Mouse (Mus musculus): Measurements from ENCODE around the gene Cdh22. TPM values are rescaled to one million over a fixed set of nuclear protein-coding genes. Genes with fewer than 3 reads are reported as not detected.

Gene Cdh22
- polyA plus RNA-seq, 1 experiment from 2014 or later = 0.25 TPM

DNA sequence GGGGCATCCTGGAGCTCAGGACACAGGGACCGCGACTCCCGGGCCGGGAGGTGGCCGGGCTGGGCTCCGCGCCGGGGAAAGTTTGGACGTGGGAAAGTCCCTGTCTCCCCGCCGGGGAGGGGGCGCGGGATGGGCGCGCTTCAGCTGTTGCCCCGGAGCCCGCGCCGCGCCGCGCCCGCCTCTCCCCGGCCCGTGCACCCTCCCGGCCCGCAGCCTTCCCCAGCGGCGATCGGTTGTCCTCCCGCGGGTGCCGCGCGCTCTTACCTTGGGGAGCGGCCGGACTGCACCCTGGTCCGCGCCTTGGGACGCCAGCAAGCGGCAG lies 401 bp downstream of the Cdh22 start:
- Histone ChIP-seq H3K4me2 (replicated peaks; ENCODE audit: low read depth) (peak overlapping the region; percentile 89), H3K4me1 (replicated peaks; ENCODE audit: control insufficient read depth, insufficient read depth, low read length) (no peaks in the 10 kb centered on the region), H3K4me3 (ENCODE audit: low read depth, low read length) (peak overlapping the region; percentile 54), H3K9ac (ENCODE audit: low read depth, low read length) (peak overlapping the region; percentile 48; the same call in 1 of the 2 replicates), H3K27me3 (replicated peaks; ENCODE audit: control insufficient read depth, insufficient read depth, low read length) (peaks cover 91% of the 10 kb centered on the region), H3K27ac (ENCODE audit: low read depth, low read length) (no peak overlapping the region), H3K36me3 (ENCODE audit: control insufficient read depth, insufficient read depth) (no peaks in the 10 kb centered on the region), H3K9me3 (ENCODE audit: control insufficient read depth) (no peaks in the 10 kb centered on the region)
- peak; percentile 19 for ATAC-seq
- WGBS = under 1% methylated on average over 33 of the region's 41 CpGs
- no peak for TF ChIP-seq CTCF (IDR thresholded peaks at IDR 0.05; ENCODE audit: low read depth)

DNA sequence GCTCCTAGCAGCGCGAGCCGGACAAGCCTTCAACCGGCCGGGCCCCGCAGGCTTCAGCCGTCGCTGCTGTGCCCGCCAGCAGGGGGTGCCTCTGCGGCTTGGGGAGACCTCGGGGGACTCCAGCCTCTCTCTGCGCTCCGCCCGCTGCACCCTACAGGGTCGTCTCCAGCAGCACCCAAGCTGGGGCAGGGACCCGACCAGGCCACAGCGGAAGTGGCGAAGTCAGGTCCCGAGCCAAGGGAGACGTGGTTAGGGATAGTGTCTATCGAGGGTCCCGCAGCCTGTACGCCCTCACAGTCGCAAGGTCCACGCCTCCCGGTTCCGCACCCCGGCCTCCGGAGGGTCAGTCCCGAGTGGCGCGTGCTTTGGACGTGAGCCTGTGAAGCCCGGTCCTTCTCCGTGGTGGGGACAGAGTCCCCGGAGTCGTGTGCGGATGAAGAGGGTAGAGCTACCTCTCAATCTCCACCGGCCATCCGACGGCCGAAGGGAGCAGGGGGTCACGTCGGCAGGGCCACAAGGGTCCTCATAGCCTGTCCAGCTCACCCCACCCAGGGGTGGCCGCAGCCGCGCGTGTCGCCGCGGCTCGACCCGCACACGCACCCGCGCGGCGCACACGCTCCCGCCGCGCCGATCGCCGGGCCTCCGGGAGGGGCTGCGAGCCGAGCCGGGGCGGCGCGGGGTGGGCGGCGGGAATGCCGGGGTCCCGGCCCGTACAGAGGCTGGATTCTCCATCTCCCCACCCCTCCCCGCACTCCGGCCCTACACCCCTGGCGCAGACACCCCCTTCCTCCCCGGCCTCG lies 962 bp downstream of the Cdh22 start:
- no peaks in the 10 kb centered on the region for H3K4me1 ChIP-seq (replicated peaks; ENCODE audit: control insufficient read depth, insufficient read depth, low read length)
- H3K9ac ChIP-seq (ENCODE audit: low read depth, low read length) = peak overlapping the region; percentile 48; the same call in 1 of the 2 replicates
- H3K9me3 ChIP-seq (ENCODE audit: control insufficient read depth) = no peaks in the 10 kb centered on the region
- no peak overlapping the region for H3K27ac ChIP-seq (ENCODE audit: low read depth, low read length)
- TF ChIP-seq CTCF (IDR thresholded peaks at IDR 0.05; ENCODE audit: low read depth) = peak; percentile 73
- H3K4me3 ChIP-seq (ENCODE audit: low read depth, low read length) = peak overlapping the region; percentile 54
- H3K36me3 ChIP-seq (ENCODE audit: control insufficient read depth, insufficient read depth) = no peaks in the 10 kb centered on the region
- peaks cover 90% of the 10 kb centered on the region for H3K27me3 ChIP-seq (replicated peaks; ENCODE audit: control insufficient read depth, insufficient read depth, low read length)
- peak; percentile 5; the same call in 1 of the 2 replicates for ATAC-seq
- H3K4me2 ChIP-seq (replicated peaks; ENCODE audit: low read depth) = peak overlapping the region; percentile 89
- WGBS = 1% methylated on average over 82 of the region's 82 CpGs

DNA sequence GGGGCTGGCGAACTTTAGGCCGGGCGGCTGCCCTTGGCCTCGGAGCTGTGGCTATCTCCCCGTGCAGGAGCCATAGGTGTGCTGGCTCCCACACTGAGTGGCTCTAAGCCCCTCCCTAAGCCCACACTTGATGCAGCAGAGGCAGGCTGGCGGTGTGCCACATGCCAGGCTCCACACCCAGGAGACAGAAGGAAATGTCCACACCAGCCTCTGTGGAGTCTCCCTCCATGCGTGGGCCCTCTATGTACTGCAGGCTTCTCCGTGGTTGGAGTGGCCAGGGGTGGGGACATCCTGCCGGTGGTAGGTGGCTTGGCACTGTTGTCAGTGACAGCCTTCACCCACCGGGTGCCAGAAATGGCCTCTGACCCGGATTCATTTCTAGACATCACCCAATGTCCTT lies 5.6 kb downstream of the Cdh22 start:
- Histone ChIP-seq H3K4me1 (replicated peaks; ENCODE audit: control insufficient read depth, insufficient read depth, low read length) (no peaks in the 10 kb centered on the region), H3K27ac (ENCODE audit: low read depth, low read length) (no peak overlapping the region), H3K36me3 (ENCODE audit: control insufficient read depth, insufficient read depth) (no peaks in the 10 kb centered on the region), H3K4me2 (replicated peaks; ENCODE audit: low read depth) (no peak overlapping the region), H3K9ac (ENCODE audit: low read depth, low read length) (no peak overlapping the region), H3K4me3 (ENCODE audit: low read depth, low read length) (no peak overlapping the region), H3K9me3 (ENCODE audit: control insufficient read depth) (no peaks in the 10 kb centered on the region), H3K27me3 (replicated peaks; ENCODE audit: control insufficient read depth, insufficient read depth, low read length) (peaks cover 55% of the 10 kb centered on the region)
- WGBS = 80% methylated on average over 11 of the region's 11 CpGs
- ATAC-seq = no peak
- no peak for TF ChIP-seq CTCF (IDR thresholded peaks at IDR 0.05; ENCODE audit: low read depth)

DNA sequence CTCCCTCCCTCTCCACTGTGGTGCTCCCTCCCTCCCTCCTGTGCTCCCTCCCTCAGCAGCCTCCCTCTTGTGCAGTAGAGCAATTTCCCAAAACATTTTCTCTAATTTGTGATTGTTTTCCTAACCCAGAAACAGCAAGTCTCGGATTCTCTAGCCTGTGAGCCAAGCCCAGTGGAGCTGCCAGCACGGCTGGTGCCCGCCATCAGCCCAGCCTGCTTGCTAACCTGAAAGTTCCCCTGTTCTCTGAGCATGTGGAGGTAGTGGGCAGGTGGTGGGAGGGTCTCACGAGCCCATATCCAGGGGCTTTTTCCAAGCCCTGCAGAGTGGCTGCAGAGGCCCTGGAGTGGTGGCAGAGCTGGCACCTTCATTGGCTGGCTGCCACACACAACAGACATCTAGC lies 10.8 kb downstream of the Cdh22 start:
- H3K27ac ChIP-seq (ENCODE audit: low read depth, low read length) = no peak overlapping the region
- H3K4me1 ChIP-seq (replicated peaks; ENCODE audit: control insufficient read depth, insufficient read depth, low read length) = no peaks in the 10 kb centered on the region
- no peak for ATAC-seq
- no peaks in the 10 kb centered on the region for H3K36me3 ChIP-seq (ENCODE audit: control insufficient read depth, insufficient read depth)
- 64% methylated on average over 4 of the region's 4 CpGs for WGBS
- H3K4me3 ChIP-seq (ENCODE audit: low read depth, low read length) = no peak overlapping the region
- no peak overlapping the region for H3K4me2 ChIP-seq (replicated peaks; ENCODE audit: low read depth)
- H3K9me3 ChIP-seq (ENCODE audit: control insufficient read depth) = no peaks in the 10 kb centered on the region
- H3K9ac ChIP-seq (ENCODE audit: low read depth, low read length) = no peak overlapping the region
- no peak for TF ChIP-seq CTCF (IDR thresholded peaks at IDR 0.05; ENCODE audit: low read depth)
- peaks cover 14% of the 10 kb centered on the region; the same call in 1 of the 2 replicates for H3K27me3 ChIP-seq (replicated peaks; ENCODE audit: control insufficient read depth, insufficient read depth, low read length)

DNA sequence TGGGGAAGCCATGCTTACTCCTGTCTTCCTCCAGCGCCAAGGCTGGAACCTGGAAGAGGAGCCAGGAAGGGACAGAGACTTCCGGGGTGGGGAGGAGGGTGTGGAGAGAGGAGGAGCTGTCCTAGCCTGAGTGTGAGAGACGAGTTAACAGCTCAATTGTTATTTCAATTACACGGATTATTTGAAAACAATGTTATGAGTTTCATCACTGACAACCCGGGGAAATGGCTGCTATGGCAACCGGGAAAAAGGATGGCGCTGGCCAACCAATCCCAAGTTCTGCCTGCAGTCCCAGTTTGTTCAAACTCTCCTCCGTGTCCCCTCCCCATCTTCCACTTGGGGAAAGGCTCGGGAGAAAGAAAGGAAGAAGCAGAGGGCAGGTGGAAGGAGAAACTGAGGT lies 12.7 kb downstream of the Cdh22 start:
- WGBS = 11% methylated on average over 9 of the region's 9 CpGs
- Histone ChIP-seq H3K4me3 (ENCODE audit: low read depth, low read length) (no peak overlapping the region), H3K27me3 (replicated peaks; ENCODE audit: control insufficient read depth, insufficient read depth, low read length) (peaks cover 14% of the 10 kb centered on the region; the same call in 1 of the 2 replicates), H3K9me3 (ENCODE audit: control insufficient read depth) (no peaks in the 10 kb centered on the region), H3K36me3 (ENCODE audit: control insufficient read depth, insufficient read depth) (no peaks in the 10 kb centered on the region), H3K4me2 (replicated peaks; ENCODE audit: low read depth) (no peak overlapping the region), H3K4me1 (replicated peaks; ENCODE audit: control insufficient read depth, insufficient read depth, low read length) (no peaks in the 10 kb centered on the region), H3K9ac (ENCODE audit: low read depth, low read length) (no peak overlapping the region), H3K27ac (ENCODE audit: low read depth, low read length) (no peak overlapping the region)
- no peak for ATAC-seq
- no peak for TF ChIP-seq CTCF (IDR thresholded peaks at IDR 0.05; ENCODE audit: low read depth)

DNA sequence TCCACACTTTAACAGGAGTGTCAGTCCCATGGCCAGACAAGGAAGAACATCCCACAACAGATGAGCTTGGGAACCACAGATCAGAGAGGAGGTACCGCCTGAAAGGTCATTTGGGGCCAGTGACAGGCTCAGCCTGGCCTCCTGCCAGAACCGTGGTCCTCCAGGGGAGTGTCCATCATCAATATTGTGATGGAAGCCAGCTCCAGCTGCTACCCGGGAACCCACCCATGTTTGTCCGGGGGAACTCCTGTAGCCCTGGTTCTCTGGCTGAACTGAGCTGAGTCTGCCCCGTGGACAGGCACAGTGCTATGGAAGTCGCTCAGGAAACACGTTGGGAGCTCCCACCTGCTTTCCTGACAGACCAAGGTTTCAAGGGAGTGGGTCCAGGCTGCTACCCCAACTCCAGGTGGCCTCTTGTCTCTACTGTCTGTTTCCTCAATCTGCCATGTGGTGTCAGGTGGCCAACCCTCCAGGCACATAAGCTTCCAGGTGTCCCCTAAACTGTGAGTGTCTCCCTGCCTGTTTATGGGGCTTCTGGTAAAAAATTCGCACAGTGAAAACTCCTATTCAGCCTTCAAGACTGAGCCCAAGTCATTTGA lies 14.2 kb downstream of the Cdh22 start:
- TF ChIP-seq CTCF (IDR thresholded peaks at IDR 0.05; ENCODE audit: low read depth) = no peak
- no peak overlapping the region for H3K4me3 ChIP-seq (ENCODE audit: low read depth, low read length)
- no peak overlapping the region for H3K9ac ChIP-seq (ENCODE audit: low read depth, low read length)
- H3K4me2 ChIP-seq (replicated peaks; ENCODE audit: low read depth) = no peak overlapping the region
- ATAC-seq = no peak
- no peaks in the 10 kb centered on the region for H3K9me3 ChIP-seq (ENCODE audit: control insufficient read depth)
- no peak overlapping the region for H3K27ac ChIP-seq (ENCODE audit: low read depth, low read length)
- no peaks in the 10 kb centered on the region for H3K4me1 ChIP-seq (replicated peaks; ENCODE audit: control insufficient read depth, insufficient read depth, low read length)
- no peaks in the 10 kb centered on the region for H3K36me3 ChIP-seq (ENCODE audit: control insufficient read depth, insufficient read depth)
- peaks cover 26% of the 10 kb centered on the region; the same call in 1 of the 2 replicates for H3K27me3 ChIP-seq (replicated peaks; ENCODE audit: control insufficient read depth, insufficient read depth, low read length)
- WGBS = 58% methylated on average over 8 of the region's 8 CpGs

Data from intestine, postnatal 0 days (tissue).